Mouse (Mus musculus) erythroblast, embryonic 14.5 days (primary cell): ENCODE results near the gene Gm4491.

Source experiments
- GATA1 ChIP-seq: IDR thresholded peaks from 2 replicates; pipeline ENCODE4 v1.6.1; 2012; ENCODE audit warnings: low read length, inconsistent platforms, mixed read lengths
- TAL1 ChIP-seq: IDR thresholded peaks from 3 replicates; pipeline ENCODE4 v1.6.1; 2012; ENCODE audit warnings: low read length, inconsistent platforms, mixed read lengths

DNA sequence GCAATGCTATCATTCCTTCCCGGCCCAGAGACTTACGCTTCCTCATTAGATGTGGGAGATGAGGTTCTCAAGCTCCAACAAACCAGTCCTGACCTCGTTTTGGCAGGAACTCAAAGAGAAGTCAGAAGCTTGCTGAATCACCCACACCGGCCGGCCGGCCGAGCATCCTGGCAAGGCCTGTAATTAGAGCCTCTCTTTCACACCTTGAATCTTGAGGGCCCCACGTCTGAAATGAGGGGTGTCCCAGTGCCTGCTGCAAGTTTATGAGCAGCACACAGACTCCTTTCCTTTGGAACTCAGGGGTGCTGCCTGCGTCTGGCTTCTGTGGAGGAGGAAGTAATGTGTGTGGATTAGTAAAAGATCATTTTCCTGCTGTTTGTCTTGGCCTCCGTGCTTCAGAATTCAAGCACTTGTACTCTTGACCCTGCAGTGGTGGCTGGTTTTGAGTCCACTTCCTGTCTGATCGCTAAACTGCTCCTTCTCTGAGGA lies 31.5 kb downstream of the Gm4491 start:
- TF ChIP-seq GATA1 (no peak), TAL1 (no peak)
